Mouse (Mus musculus) cerebellum, adult 11 months (tissue): Measurements from ENCODE around the gene Gpr146.
A peak's percentile ranks its signal among the peaks of the same experiment; 100 is the strongest.
"Not testable (repeated sequence)": the region's sequence is repeated elsewhere in the genome, so short reads cannot be mapped to it uniquely, and the experiment has no call there.

ENCODE experiments used
- DNase-seq: peaks from one replicate; pipeline ENCODE4 v3.0.0; 2022

Gene Gpr146

DNA sequence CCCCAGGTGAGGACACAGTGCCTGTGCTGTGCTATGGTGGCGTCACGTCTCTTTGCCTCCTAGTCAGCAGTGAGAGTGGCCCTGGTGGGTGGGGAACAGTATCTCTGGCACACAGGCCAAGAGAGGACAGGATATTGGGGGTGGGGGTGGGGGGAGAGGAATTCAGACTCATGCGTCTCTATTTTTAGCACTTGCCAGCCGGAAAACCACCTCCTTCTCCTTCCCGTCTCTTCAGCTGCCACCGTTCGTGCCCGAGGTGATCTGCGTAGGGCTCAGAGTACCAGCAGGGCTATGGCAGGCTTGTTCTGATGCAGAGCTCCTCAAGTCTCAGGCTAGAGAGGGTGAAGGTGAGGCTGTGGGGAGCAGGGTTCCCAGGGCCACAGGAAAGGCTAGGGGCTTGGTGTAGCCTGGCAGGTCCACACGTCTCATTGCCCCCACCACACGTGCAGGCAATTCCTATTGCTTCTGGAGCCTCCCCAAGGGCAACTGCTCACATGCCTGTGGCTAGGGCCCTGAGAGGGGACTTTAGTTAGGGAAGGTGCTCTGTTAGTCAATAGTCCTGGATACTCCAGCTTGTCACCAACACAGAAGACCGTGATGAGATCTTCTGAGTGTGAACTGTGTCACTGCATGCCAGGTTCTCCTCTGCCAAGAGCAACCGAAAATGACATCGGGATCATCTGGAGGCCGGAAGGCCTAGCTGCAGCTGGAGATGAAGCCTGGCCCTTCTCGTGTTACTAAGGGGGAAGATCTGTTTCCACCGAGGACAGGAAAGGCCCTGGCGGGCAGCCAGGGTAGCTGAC lies at the start of gene Gpr146:
Gene Gpr146 (plus strand): TSS at position 230 of the 803 bp plus-strand sequence.
- no peak for DNase-seq

- DNase-seq = no peak
These were observed 46.7 kb upstream of the Gpr146 start for GRCm38 (mm10) chr5:139330766-139331165.

- peak; percentile 78 for DNase-seq
These were observed 45.8 kb upstream of the Gpr146 start for GRCm38 (mm10) chr5:139331742-139332141.

DNA sequence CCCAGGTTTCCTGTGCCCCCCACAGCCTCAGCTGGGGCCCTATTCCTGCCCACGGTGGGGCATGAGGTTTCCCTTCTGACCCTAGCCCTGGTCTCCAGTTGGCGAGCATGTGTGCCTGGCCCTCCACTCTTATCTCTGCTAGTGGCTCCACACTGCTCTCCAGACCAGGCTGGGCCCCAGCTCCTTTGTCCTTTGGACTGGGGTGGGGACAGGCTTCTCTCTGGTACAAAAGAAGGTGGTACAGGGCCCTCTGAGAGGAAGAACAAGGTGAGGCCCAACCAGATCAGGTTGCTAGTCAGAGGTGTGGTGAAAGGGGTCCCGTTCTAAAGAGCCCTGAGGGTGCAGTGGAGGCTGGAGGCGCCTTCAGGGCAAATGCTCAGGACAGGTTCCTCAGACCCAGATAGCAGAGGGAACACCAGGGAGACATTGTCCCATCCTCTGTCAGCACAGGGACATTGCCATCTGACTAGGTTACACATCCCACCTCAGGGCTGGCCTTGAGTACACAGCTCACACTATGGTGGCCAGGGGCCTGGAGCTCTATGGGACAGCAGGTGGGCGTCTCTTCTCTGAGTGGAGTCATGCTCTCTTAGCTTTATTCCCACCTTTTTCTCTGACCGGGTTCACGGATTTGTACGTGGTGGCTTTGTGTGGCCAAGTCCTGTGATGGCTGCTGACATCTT lies 44.8 kb upstream of the Gpr146 start:
- DNase-seq = no peak

DNA sequence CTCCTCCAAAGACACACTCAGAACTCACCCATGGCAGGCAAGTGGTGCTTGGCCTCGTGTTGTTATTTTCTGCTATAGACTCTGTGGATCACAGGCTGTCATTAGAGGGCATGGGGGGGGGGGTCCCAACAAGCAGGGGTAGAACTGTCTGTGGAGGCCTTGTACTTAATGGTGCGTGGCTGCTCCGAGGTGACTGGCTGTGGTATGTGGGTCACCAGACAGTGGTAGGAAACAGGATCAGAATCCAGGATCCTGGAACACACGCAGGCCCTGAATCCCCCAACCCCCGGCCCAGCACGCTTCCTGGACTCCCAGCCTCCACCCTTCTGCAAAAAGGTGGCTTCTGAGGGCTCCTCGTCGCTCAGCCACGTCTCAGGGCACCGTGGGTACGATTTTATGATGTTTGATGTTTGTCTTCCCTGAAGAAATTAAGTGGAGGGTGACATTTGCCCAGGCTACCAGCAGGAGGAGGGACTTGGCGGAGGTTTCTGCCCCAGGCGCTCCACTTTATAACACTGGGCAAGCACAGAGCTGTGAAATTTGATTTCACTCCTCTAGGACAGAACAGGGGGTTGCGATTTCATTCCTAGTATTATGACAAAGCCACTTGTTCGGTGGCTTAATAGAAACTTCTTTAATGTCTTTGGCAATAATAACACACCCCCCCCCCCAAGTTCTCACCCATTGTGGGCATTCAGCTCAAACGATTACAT lies 44.0 kb upstream of the Gpr146 start:
- no peak for DNase-seq

DNA sequence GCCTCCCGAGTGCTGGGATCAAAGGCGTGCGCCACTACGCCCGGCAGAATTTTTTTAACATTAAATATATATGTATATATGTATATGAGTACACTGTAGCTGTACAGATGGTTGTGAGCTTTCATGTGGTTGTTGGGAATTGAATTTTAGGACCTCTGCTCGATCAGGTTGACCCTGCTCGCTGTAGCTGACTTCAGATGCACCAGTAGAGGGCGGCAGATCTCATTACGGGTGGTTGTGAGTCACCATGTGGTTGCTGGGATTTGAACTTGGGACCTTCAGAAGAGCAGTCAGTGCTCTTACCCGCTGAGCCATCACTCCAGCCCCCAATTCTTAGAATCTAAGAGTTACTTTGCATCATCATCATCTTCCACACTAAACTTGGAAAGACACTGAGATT lies 43.1 kb upstream of the Gpr146 start:
- not testable (repeated sequence) for DNase-seq

DNA sequence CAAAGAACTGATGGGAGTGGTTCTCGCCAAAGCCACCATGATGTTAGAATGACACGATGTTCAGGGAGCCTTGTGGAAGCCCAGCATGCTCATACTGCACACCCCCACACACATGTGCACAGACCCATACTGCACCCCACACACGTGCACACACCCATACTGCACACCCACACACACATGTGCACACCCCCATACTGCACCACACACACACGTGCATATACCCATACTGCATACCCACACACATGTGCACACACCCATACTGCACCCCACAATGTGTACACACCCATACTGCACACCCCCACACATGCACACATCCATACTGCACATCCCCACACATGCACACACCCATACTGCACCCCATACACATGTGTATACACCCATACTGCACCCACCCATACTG lies 41.9 kb upstream of the Gpr146 start:
- no peak for DNase-seq

- peak; percentile 81 for DNase-seq
These were observed 39.6 kb upstream of the Gpr146 start for GRCm38 (mm10) chr5:139337826-139338370.

- peak; percentile 45 for DNase-seq
These were observed 39.1 kb upstream of the Gpr146 start for GRCm38 (mm10) chr5:139338403-139338802.

DNA sequence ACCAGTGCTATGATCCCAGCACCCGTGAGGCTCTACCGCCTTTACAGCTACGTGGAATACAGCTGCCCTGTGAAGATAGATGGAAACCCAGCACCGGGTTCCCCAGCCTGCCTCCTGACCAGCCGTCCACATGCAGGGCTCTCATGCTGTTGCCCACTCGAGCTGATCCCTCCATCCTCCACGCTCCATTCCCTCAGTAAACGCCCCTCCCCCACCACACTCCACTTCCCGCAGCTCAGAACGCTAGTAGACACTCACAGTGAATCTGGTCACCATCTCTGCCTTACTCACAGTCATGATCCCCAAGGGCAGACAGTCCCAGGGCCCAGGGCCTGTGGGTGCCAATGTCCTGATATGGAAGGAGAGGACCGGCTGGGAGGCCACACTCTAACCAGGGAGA lies 38.6 kb upstream of the Gpr146 start:
- DNase-seq = no peak

GRCm38 (mm10) chr5:139344021-139344686 lies 33.3 kb upstream of the Gpr146 start:
- DNase-seq = peak; percentile 70

DNA sequence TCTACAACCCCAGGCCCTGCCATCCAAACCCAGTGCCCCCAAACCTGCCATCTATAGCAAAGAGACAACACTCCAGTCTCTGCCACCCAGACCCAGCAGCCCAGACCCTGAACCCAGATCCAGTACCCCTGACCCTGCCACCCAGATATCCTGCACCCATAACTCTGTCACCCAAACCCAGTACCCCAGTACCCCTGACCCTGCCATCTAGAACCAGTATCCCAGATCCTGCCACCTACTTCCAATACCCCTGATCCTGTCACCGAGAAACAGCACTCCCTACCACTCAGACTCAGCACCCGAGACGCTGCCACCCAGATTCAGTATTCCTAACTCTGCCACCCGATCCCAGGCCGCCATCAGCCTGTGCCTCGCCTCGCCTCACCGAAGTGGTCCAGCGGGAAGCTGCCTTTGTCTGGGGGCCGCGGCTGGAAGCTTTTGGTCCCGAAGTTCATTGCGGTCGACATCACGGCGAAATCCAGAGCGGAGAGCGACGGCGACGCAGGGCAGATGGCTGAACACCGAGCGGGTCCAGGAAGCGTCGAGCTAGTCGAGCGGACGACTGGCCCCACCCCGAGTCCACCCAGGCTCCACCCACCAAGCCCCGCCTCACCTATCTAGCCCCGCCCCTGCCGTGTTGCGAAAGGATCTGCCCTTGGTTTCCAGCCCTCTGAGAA lies 32.7 kb upstream of the Gpr146 start:
- peak; percentile 90 for DNase-seq

GRCm38 (mm10) chr5:139345364-139345714 lies 32.2 kb upstream of the Gpr146 start:
- DNase-seq = no peak

- DNase-seq = no peak
These were observed 30.3 kb upstream of the Gpr146 start for GRCm38 (mm10) chr5:139347225-139347624.

DNA sequence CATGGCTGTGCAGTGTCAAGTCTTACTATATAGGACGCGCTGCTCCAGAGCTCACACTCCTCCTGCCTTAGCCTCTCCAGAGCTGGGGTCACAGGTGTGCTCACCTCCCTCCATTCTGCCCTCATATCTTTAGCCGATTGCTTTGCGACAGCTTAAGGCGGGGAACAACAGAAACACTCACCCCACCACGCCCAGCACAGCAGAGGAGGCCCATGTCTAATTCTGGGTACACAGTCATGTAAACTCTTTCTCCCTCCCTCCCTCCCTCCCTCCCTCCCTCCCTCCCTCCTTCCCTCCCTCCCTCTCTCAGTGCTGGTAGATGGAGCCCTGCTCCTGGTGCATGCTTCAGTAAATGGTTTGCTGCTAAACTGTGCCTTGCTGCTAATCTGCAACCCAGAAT lies 27.8 kb upstream of the Gpr146 start:
- DNase-seq = no peak

DNA sequence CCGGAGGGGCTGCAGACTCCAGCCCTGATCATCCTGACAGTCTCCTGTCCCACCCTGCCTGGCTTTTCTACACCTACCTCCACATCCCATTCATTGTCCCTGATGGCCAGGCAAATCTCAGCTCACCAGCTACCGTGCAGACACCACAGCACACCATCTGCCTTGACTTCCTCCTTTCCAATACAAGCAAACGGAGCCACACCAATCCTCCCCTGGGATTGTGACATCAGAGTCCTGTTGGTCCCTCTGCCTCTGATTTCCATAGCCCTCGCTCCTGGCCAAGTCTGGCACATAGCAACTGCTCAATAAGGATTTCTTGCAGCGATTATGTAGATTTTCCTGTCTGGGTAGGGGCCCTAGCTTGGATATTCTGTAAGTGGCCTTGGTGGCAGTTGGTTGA lies 26.4 kb upstream of the Gpr146 start, which contains the start of gene Cox19:
Gene Cox19 (minus strand): TSS at position 285 of the 400 bp plus-strand sequence.
- no peak for DNase-seq

- no peak for DNase-seq
These were observed 25.9 kb upstream of the Gpr146 start for GRCm38 (mm10) chr5:139351628-139352027.

DNA sequence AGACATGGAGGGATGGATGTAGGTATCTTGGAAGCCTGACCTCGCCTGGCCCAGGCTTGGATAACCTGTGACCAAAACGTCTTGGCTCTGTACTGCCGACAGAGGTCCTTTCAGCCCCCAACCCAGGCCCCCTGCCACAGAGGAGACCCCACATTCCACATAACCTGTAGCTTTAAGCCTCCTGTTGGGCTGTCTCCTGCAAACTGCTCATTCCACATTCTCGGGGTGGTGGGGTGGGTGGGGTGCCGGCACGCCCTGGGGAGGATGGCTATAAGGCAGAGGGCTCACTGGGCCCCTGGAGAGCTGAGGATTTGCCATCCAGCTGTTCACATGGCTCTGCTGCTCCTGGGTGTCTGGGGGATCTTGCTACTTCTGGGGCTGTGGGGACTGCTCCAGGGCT lies 25.2 kb upstream of the Gpr146 start, which contains the start of gene Cyp2w1:
Gene Cyp2w1 (plus strand): TSS at position 301 of the 400 bp plus-strand sequence.
- no peak for DNase-seq

DNA sequence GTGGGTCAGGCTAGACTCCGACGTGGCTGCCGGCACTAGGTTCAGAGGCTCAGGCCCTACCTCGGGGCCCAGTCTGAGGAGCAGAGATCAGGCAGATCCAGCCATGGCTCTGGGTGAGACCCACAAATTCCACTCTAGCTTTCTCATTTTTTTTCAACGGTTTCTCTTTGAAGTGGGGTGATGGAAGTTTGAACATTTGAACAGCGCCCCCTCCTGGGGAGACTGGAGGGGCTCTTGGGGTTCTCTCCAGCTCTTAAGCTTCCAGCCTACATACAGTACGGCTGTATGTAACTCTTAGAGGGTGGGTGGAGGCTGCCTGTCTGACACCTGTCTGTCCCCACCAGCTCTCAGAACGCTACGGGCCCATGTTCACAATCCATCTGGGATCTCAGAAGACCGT lies 24.0 kb upstream of the Gpr146 start:
- no peak for DNase-seq

DNA sequence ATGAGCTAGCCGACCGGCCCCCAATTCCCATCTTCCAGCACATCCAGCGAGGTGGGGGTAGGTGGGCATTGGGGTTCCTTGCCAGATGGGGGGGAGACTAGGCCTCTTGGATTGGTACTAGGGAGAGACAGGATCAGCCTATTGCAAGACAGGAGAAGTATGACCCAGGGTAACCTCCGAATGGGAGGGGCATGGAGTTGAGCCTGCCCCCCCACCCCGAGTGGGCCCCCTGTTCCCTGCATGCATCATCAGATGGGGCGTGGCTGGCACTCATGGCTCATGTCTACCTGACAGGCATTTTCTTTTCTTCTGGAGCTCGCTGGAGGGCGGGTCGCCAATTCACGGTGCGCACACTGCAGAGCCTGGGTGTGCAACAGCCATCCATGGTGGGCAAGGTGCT lies 23.6 kb upstream of the Gpr146 start:
- no peak for DNase-seq

DNA sequence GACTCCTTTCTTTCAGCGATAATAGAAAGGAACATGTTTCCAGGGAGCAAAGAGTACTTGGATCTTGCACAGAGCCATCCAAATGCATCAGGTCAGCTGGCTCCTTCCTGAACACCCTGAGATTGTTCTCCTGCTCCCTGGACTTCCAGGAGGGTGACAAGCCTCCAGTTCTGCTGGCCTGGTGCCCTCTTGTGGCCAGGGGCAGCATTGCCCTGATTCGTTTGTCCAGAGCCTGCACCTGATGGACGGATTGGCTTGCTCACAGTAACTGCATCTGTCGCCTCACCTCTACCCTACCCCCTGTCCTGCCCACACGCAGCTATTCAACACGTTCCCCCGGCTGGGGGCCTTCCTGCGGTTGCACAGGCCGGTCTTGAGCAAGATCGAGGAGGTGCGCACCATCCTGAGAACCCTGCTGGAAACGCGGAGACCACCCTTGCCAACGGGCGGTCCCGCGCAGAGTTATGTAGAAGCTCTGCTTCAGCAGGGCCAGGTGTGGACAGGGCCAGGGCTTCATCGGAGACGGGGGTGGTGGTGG lies 22.2 kb upstream of the Gpr146 start:
- peak; percentile 82 for DNase-seq

GRCm38 (mm10) chr5:139358653-139359052 lies 18.8 kb upstream of the Gpr146 start:
- no peak for DNase-seq
